Mouse (Mus musculus) stomach, postnatal 0 days (tissue): Measurements from ENCODE around the gene Dtx4.

Source experiments
- CTCF ChIP-seq: IDR thresholded peaks from 2 replicates; pipeline ENCODE4 v1.5.1; 2016; ENCODE audit warnings: antibody characterized with exemption, low read depth, mild to moderate bottlenecking, moderate library complexity
- EP300 ChIP-seq: optimal IDR thresholded peaks from 2 replicates; pipeline ENCODE3; 2016; ENCODE audit warnings: antibody characterized with exemption

DNA sequence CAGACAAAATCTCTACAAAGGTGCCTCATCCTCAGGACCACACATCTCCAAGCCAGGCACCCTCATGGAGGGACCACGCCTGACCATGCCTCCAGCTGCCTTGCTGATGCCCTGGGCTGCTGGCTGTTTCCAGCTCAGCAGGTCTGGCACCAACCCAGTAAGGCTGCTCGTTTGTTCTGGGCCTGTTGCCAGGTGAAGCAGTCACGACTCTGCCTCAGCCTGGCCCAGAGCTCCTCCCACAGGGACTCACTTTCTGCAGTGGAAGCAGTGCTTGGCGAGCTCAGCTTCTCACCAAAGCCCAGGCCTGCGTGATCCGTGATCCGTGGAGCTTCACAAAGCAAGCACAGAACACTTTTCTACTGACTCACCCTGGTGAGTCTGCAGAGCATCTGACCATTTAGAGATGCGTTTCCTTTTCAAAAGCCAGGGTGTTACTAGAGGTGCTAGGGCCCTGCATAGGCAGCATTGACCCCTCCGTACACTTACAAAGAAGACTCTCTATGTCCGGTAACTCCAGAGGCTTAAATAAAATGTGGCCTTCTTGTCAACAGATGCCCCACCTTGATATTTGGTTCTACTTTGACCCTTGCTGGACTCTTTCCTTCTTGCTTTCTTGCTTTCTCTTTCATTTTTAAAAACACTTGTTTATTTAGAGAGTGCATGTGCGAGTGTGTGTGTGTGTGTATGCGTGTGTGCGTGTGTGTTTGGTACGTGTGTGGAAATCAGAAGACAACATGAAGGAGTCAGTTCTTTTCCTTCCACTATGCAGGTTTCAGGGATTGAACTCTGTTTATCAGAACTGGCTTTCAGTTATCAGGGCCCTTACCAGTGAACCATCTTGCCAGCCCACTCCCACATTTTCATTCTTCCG is 25.6 kb downstream of the Dtx4 start:
- TF ChIP-seq CTCF: peak; percentile 31
- TF ChIP-seq EP300: no peak
